Mouse (Mus musculus): ENCODE data around the gene Gm973.
A peak's percentile ranks its signal among the peaks of the same experiment; 100 is the strongest.

Gene Gm973

DNA sequence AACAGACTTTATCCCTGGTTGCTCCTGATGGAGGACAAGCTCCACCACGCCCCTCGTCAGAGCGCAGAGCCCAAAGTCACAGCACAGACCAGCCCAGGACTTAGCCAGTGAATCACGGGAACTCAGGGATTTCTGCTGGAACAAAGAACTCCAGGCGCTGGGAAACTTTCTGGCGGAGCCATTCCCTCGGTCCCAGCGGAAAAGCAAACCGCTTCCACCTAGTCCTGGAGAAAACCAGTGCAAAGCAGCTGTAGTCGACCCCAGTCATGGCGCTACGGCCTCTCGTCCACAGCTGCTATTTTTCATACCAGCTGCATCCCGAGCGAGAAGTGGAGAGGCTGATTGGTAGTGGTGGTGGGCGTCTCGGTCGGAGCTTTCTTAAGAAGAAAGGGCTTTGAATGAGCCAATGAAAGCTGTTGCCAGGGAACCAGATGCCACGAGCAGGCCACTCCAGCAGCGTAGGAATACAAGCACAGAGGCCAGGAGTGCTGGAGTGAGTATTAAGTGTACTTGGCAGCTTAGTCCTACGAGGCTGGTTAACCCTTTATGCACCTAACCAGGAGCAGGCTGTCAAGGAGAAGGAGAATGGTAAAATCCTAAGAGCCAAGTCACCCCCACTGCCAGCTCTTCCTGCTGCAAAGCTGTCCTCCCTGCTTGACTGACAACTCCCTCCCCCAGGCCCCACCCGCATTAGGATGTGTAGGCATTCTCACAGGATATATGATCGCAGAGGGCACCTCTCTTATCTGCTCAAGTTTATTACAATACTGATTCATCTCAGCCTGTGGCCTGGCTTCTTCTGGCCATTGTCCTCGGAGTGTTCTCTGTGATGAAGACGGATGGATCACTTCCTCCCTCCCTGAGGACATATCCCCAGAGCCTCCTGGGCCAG is at the start of gene Gm973:
Gene Gm973 (plus strand): TSS at position 239 of the 892 bp plus-strand sequence.
- peak; percentile 41 for DNase-seq (ENCODE audit: inconsistent ontology term)

DNA sequence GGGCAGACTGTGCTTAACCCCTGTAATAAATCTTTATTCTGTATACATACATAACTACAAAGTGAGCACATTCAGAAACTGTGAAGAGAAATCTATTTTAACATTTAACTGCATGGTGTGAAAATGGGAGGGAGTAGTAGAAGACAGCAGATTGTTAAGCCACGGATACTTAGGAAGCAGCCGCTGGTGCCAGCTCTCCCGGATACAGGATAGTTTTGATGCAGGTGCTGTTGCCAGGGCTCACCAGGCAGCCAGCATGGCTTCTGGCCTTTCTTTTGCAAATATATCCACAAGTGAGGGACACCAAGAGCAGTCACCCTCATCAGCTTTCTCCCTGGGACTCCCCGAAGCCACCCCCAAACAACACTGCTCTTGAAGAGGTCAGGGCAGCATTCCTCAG is 46.9 kb upstream of the Gm973 start:
- no peak for DNase-seq (ENCODE audit: inconsistent ontology term)

GRCm38 (mm10) chr1:59470766-59471165 is 45.3 kb upstream of the Gm973 start:
- no peak for DNase-seq (ENCODE audit: inconsistent ontology term)

DNA sequence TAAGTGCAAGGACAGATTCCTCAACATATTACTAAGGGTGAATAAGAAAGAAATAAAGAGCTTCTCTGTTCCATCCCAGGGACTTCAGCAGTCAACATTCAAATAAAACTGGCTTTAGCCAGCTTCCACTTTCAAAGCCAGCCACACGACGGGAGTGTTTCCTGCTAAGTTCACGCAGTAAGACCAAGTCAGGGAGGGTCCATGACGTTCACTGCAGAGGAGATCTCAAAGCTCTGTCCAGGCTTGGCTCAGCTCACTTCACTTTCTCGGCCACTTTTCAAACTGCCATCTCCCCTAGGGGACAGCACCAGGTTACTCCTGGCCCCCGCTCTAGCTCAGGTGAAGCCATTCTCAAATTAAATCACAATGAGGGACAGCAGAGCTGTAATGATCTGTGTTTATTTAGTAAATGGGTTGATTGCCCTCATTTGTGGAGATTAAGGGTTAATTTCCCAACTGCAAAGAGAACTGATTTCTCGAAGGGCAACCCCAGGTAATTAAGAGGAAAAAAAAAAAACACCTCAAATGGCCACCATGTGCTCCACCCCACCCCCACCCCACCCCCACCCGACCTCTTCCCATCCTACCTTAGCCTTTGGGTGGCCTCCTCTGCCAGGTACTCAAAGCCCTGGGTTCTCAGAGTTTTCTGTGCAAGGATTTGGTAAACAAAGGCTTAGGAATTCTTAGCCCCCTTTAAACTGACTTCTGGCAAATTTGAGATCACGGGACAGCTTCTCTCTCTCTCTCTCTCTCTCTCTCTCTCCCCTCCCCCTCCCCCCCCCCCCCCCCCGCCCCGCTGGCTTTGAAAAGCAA is 43.5 kb upstream of the Gm973 start:
- DNase-seq (ENCODE audit: inconsistent ontology term), result no peak

DNA sequence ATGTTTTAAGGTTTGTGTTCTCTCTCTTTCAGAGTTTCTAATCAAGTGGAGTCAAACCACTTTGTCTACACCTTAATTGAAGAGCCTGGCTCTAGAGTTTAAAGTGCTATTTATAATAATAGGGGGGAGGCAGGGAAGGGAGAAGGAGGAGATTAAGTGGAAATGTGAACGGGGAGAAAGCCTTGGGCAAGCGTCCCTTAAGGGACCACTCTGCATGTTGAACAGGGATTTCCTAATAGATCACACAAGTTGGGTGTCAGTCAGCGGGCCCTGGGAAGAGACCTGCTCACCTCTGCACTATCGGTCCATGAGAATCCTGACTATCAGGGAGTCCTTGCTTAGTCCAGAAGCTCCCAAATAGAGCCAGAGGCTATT is 42.9 kb upstream of the Gm973 start:
- DNase-seq (ENCODE audit: inconsistent ontology term), result no peak

DNA sequence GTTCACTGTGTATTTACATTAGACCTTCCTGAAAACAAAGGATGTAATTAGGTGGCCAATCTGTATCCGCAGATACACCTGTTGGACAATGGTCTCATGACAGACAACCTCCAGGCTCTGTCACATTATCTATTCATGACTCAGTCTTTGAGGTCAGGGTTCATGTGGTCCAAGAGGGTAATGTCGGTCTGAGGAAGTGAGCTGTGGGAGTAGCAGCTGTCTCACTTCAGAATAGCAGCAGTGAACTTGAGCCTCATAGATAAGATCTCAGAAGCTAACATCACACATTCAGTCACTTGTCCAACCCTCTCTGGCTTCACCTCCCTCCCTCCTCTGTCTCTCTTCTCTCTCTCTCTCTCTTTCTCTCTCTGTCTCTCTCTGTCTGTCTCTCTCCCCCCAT is 40.4 kb upstream of the Gm973 start:
- DNase-seq (ENCODE audit: inconsistent ontology term), result no peak

DNA sequence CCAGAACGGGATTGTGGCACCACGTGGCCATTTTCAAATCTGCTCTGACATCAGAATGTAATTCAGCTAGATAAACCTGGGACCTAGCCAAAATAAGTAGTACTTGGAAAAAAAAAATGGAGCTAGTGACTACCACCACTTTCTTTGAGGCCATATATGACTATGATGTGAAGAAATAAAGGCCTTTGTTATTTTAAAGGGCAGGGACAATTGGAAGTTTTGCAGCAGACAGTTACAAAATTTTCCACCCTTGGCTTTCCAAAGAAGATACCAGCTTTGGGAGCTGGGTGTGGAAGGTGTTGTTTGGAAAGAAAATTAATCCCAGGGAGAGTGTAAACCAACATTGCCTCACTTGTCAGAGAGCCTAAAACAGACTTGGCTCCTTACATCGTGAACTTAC is 37.2 kb upstream of the Gm973 start:
- no peak for DNase-seq (ENCODE audit: inconsistent ontology term)

DNA sequence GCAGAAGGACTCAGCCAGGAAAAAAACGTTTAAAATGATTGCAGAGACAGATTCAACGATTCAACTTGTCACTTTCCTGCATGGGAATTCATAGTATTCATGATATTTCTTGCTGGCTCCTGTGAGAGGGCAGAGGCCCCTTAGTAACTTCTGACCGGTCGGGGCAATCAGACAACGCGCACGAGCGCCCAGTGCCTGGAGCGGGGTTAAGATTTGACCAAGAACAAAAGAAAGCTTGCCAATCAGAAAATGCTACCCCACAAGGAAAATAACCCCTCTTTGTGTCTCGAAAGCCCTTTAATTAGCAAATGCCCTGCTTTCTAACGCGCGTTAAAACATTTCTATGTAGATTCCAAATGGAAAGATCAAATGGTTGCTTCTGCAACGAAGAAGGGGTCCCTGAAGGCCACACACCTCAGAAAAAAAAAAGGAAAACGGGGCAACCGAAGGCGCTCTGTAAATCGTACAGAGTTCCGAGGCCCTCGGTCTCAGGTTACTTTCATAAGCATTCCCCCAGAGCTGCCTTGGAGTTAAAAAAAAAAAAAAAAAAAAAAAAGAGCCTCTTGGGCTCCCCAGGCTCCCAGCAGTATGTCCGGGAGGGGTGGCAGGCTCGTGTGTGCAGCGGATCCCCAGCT is 35.1 kb upstream of the Gm973 start:
- peak; percentile 34 for DNase-seq (ENCODE audit: inconsistent ontology term)

GRCm38 (mm10) chr1:59481456-59482291 is 34.4 kb upstream of the Gm973 start:
- DNase-seq (ENCODE audit: inconsistent ontology term), result peak; percentile 99

DNA sequence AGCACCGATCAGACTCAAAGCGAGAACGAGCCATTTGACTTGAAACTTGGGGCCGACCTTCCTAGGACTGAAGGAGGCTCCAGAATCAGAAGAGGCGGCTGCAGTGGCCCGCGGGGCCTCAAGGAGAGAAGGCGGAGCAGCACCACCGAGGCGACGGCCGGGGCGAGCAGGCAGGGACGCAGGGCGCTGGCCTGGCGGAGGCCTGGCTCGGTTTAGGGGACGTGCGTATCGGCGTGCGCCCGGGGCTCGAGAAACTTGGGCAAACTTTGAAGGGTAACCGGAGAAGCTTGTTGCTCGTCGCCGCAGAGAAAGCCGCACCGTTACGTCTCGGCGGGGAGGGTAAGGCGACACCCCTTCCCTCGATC is 33.8 kb upstream of the Gm973 start, which contains the start of gene Fzd7:
Gene Fzd7 (plus strand): TSS at position 94 of the 365 bp plus-strand sequence.
- no peak for DNase-seq (ENCODE audit: inconsistent ontology term)

- DNase-seq (ENCODE audit: inconsistent ontology term), result peak; percentile 66
Measured at GRCm38 (mm10) chr1:59482696-59483520, 33.2 kb upstream of the Gm973 start.

DNA sequence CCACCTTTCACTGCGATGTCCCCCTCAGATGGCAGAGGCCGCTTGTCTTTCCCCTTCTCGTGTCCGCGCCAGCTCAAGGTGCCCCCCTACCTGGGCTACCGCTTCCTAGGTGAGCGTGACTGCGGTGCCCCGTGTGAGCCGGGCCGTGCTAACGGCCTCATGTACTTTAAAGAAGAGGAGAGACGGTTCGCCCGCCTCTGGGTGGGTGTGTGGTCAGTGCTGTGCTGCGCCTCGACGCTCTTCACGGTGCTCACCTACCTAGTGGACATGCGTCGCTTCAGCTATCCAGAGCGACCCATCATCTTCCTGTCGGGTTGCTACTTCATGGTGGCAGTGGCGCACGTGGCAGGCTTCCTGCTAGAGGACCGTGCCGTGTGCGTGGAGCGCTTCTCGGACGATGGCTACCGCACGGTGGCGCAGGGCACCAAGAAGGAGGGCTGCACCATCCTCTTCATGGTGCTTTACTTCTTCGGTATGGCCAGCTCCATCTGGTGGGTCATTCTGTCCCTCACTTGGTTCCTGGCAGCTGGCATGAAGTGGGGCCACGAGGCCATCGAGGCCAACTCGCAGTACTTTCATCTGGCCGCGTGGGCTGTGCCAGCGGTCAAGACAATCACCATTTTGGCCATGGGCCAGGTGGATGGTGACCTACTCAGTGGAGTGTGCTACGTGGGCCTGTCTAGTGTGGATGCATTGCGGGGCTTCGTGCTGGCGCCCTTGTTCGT is 32.4 kb upstream of the Gm973 start:
- peak; percentile 87 for DNase-seq (ENCODE audit: inconsistent ontology term)

DNA sequence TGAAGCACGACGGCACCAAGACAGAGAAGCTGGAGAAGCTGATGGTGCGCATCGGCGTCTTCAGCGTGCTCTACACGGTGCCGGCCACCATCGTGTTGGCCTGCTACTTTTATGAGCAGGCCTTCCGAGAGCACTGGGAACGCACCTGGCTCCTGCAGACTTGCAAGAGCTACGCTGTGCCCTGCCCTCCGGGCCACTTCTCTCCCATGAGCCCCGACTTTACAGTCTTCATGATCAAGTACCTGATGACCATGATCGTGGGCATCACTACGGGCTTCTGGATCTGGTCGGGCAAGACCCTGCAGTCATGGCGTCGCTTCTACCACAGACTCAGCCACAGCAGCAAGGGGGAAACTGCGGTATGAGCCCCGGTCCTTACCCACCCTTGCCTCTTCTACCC is 31.8 kb upstream of the Gm973 start:
- peak; percentile 50 for DNase-seq (ENCODE audit: inconsistent ontology term)

DNA sequence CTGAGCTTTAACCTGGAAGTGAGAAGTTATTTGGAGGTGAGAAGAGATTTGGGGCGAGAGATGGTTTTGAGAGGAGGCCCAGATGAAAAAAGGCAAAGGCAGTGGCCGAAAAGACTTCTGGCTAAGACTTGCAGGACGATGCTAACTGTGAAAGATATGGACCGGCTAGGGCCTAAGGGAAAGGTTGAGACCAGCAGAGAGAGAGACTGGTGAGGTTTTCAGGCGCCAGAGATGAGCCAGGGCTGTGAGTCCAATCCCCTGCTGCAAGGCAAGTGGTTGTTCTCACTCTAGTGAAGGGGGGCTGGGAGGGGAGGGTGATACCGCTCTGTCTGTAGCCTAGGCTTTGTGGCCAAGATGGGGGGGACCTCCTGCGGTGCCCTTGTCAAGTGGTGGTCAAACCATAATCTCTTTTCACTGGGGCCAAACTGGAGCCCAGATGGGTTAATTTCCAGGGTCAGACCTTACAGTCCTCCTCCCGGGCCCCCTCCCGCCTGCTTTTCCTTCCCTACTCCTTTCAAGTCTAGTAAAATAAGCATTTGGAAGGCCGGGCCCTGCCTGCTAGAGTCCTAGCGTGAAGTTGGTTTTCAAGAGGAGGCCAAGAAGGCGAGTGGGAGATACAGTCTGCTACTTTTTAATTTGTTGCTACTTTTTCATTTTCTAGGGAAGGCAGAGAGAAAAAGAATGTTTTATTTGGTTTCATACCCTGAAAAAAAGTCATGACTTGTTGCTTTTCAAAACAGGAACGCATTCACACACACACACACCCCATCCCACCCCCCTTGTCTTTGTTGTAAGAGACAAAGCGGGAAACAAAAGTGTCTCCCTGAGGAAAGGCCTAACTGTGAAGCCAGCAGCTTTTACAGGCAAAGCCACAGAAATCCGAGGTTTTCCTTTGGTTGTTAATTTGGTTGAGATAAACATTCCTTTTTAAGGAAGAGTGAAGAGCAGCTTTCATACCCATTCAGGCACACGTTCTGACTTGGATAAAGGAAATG is 31.0 kb upstream of the Gm973 start:
- DNase-seq (ENCODE audit: inconsistent ontology term), result peak; percentile 82

DNA sequence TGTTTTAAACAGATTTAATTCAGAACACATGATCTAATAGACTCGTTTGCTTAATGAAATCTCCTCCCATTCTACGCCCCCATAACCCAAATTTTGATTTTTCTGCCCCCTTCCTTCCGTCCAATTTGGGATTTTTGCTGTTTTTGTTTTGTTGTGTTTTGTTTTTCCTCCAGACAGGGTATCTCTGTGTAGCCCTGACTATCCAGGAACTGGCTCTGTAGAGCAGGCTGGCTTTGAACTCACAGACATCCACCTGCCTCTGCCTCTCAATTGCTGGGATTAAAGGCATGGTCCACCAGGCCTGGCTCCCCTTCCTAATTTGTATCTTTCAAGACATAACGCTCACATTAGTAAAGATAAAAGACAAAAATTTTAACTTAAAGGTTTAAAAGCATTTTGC is 30.3 kb upstream of the Gm973 start:
- DNase-seq (ENCODE audit: inconsistent ontology term), result no peak

GRCm38 (mm10) chr1:59487651-59488051 is 28.4 kb upstream of the Gm973 start:
- DNase-seq (ENCODE audit: inconsistent ontology term), result peak; percentile 62

DNA sequence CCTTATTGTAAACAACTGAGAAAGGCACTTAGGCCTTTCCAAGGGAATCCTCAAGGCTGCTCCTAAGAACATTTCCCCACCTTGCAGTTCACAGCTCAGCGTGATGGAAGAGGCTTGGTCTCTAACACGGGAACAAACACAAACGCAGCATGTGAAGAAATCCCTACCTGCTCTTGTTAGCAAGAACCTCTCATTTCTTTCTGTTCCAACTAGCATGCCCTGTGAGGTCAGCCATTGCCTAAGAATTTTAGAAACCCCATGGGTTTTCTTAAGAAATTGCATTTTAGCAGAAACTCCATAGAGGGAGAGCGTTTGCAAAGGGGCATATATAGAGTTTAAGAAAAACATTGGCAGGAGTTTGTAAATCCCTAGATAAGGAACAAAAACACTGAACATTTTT is 27.6 kb upstream of the Gm973 start:
- DNase-seq (ENCODE audit: inconsistent ontology term), result no peak

- DNase-seq (ENCODE audit: inconsistent ontology term), result no peak
Measured at GRCm38 (mm10) chr1:59488991-59489390, 27.1 kb upstream of the Gm973 start.

- no peak for DNase-seq (ENCODE audit: inconsistent ontology term)
Measured at GRCm38 (mm10) chr1:59491517-59491916, 24.5 kb upstream of the Gm973 start.

All from Muller cell, postnatal 12 days (primary cell).